Mouse (Mus musculus) CD8-positive naive resting alpha-beta T cell, adult 2 months (primary cell): Measurements from ENCODE around the gene Ltbp1.

ENCODE experiments used
- DNase-seq, 2 experiments: peaks; one replicate each; pipeline ENCODE4 v3.0.0; 2022; ENCODE audit warnings: low read depth in 2 of 2, low spot score in 2 of 2

Ltbp1 gene

DNA sequence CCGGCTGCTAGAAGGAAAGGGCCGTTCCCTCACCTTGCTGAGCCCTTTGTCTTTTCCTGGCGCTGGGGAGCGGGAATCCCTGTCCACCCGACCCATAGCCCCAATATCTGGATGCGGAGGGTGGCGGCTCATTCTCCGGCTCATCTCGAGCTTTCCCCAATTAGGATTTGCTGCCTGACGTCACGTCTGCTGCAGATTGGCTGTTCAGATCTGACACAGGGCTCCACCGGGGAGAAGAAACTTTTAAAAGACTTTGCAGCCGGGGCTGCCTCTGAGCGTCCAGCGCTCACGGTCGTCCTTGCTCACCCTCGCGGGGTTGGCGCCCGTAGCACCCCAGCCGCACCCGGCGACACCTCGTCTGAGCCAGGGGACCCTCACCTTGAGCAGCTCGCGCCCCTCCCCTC is at the start of gene Ltbp1:
TSS of gene Ltbp1 (plus strand) at position 288 of the 404 bp plus-strand sequence.
- DNase-seq: no peak

DNA sequence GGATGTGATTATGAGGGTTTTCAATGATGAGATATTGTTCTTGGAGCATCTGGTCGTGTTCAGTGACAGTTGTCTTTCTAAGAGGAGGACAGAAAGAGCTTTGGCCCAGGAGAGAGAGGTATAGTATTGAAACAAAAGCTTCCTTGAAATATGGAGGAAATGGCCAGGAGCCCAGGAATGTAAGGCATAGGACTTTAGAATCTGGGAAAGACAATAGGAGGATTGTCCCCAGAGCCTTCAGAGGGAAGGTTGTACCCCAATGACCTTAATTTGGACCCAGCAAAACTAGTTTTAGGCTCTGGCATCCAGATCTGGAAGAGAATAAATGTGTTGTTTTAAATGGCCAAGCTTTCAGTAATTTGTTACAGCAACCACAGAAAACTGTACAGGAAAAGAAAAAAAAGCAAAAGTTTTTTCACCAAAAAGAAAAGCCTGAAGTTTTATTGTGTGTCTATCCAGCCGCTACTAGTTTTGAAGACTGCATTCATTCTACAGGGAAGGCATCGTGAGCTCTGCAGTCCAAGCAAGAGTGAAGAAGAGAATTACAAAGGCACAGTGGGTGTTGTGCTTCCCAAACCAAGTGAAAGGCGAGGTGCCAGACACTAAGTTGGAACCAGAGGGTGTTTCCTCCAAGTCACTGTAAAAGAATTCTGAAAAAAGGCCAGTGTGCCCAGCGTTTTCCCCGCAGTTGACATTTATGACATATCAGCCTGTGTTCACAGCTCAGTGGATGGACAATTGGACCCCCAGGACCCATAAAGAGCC is 45.7 kb upstream of the Ltbp1 start:
- no peak for DNase-seq

GRCm38 (mm10) chr17:74963222-74963621 is 42.1 kb upstream of the Ltbp1 start:
- no peak for DNase-seq

DNA sequence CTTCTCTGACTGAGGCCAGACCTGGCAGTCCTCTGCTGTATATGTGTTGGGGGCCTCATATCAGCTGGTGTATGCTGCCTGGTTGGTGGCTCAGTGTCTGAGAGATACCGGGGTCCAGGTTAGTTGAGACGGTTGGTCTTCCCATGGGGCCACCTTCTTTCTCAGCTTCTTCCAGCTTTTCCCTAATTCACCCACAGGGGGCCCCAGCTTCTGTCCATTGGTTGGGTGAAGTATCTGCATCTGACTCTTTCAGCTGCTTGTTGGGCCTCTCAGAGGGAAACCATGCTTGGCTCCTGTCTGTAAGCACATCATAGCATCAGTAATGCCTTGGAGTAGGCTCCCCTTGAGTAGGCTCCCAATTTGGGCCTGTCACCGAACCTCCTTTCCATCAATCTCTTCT is 41.5 kb upstream of the Ltbp1 start:
- DNase-seq: no peak

DNA sequence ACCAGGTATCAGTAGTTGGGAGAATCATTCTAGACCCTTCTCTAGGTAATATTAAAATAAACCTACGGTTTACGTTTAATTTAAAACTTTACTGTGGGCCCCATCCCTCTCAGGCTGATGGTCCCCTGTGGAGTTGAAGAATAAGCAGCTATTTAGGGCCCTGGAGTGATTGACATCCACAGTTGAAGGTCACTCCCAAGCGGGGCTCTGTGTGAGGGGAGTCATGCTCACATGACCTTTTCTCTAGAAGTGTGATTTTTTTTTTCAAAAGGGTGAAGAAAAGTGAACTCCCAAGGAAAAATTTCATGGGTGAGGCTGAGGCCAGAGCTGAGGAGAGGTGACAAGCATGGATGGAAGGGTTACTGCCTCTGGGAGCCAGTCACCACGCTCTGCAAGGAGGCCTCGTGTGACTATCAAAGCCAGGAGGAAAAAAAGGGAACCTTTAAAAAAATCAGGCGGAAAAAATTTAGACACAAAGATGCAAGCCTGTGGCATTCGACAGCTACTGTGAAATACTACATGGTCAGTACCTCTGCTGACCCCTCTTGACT is 38.0 kb upstream of the Ltbp1 start:
- DNase-seq: no peak

- DNase-seq: no peak
Measured at GRCm38 (mm10) chr17:74968152-74968712, 37.1 kb upstream of the Ltbp1 start.

GRCm38 (mm10) chr17:74968738-74969271 is 36.6 kb upstream of the Ltbp1 start:
- DNase-seq: no peak

GRCm38 (mm10) chr17:74975192-74975591 is 30.2 kb upstream of the Ltbp1 start:
- no peak for DNase-seq

DNA sequence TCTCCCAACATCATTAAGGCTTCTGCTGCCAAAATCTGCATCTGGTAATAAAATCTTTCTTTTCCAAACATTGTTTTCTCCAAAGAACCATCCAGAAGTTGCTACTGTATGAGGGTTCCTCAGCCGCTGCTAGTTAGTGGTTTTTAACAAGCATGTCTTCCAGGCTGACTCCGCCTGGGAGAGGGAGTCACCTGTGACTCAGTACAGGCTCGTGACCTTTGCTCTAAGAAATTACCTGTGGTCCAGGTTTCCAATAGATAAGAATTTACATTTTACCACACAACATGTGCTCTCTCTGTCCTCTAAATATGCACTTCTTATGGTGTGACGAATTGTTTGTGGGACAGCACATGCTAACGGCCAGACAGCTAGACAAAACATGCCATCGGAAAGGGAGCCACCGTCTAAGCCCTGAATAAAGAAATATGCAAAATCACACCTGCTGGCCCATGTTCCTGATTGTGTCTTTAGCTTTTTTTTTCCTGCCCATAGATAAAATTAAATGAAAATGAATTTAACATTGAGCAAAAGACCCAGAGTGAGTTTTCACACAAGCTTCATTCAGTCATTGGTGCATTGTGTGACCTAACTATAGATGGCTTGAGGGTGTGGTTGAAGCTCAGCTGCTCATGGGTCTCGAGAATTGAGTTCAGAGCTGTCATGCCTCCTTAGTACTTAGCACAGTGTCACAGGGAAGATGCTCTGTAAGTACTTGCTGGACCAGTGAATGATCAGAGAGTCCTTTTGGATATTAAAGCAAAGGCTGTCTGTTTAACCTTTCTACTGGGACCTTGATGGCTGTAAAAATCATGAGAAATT is 29.0 kb upstream of the Ltbp1 start:
- DNase-seq: no peak

DNA sequence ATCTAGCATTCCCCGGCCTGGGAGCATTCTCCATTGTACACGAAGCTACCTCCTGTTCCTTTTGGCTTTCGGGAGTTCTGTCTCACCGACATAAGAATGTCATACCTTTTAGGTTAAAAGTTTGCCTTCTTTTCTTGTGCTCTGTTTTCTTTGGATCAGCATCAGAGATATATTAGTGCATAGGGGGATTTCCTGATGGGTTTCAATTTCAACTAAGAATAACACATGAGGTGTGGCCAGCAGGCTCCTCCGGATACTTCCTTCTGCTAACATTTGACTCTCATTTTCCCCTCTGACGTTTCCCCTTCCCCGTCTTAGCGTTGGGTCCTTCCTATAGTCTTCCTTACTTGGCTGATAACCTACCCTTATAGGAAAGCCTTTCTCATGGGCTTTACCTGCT is 25.6 kb upstream of the Ltbp1 start:
- no peak for DNase-seq

DNA sequence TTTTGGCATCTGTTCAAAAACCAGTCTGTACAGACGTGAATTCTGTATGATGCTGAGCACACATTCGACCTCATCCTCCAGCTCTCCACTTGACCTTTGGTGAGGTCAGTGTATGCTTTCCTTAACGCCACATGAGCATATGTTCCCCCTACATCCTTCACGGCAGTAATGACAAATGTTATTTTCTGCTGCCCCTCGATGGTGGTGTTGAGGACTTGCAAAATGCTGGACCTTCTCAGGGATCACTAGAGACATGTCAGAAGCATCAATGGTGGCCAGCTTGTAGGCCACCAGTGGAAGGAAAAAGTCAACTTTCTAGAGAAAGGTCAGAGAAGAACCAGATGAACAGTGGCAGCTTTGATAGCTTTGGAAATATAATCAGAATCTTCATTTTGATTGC is 23.7 kb upstream of the Ltbp1 start:
- DNase-seq: no peak

DNA sequence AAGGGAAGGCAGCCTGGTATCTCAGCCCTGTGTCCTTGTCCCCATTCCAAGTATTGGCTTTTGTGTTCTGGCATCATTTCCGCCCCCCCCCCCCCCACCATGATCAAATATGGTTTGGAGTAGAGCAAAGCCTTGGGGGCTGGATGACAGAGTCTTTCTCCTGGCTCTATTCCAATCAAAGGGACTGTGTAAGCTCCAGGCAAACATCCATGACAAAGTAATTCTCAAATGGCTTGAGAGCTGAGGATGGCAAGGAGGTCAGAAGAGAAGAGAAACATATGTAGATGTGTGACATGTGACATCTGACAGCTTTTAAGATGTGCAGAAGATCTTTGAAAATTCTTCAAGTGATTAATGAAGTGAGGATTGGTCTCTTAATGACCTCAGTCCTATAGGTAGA is 22.5 kb upstream of the Ltbp1 start:
- DNase-seq: no peak

GRCm38 (mm10) chr17:74984071-74984470 is 21.3 kb upstream of the Ltbp1 start:
- DNase-seq: no peak

DNA sequence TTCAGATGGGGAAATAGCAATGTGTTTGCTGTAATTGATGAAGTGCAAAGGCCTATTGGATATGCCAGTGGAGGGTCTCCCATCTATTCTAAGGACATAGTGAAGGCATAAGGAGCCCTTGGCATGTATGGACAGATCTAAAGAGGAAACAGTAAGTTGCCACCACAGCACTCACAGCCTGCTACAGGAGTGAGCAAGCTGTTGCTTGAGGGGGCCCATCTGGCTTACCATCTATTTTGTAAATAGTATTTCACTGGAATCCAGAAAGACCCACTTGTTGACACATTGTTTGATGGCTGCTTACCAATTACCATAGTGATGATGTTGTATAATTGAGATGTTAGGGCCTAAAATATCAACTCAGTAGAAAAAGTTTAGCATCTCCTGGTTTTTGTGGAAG is 20.7 kb upstream of the Ltbp1 start:
- no peak for DNase-seq

- no peak for DNase-seq
Measured at GRCm38 (mm10) chr17:74987067-74987466, 18.3 kb upstream of the Ltbp1 start.

GRCm38 (mm10) chr17:74989691-74990090 is 15.7 kb upstream of the Ltbp1 start:
- DNase-seq: no peak

GRCm38 (mm10) chr17:74990561-74990960 is 14.8 kb upstream of the Ltbp1 start:
- DNase-seq: no peak

DNA sequence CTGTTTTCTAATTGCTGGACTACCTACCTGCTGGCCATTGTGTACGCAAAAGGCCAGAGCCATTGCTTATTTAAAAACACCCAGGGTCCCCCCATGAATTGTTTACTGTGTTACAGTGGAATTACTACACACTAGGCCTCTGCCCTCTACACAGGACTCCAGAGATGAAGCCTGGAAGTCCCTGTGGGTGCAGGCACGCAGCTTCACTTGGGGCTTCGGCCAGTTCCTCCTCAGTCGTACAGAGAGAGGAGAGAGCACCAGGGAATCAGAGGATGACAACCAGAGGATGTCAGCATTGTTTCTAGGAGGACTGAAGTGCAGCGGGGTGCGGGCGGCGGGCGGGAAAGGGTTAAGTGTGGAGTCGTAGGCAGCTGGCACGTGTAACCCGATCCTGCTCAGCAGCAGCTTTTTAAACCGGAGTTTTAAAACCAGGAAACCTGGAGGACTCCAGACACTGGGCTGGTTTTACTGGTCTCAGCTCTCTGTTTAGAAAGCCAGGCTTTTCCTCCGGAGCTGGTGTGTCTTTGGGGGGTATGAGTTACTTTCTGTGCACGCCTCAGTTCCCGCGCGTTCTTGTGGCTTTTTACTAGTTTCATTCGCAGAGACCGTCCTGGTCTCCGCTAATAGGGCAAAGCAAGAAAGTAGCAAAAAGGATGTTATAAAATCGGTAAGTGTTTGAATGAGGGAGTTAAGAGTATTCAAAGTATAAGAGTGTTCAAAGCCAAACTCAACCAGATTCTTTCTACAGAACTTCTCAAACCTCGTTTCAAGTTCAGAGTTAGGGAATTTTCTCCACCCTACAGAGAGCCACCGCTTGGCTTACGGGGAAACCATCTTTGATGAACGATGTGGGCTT is 11.4 kb upstream of the Ltbp1 start:
- no peak for DNase-seq

DNA sequence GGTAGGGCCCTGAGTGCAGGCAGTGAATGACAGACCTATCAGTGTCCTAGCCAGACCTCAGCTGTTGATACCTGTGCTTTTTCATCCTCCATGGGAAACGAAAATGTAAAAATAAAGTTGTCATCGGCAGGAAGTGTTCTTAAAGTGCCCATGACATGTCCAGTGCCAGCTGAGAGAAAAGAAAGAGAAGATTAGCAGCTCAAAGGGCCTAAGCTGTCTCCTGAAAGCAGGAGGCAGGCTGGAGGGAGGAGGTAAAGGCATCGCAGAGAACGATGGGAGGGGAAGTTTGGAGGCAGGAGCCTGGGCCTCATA is 10.8 kb upstream of the Ltbp1 start:
- no peak for DNase-seq

DNA sequence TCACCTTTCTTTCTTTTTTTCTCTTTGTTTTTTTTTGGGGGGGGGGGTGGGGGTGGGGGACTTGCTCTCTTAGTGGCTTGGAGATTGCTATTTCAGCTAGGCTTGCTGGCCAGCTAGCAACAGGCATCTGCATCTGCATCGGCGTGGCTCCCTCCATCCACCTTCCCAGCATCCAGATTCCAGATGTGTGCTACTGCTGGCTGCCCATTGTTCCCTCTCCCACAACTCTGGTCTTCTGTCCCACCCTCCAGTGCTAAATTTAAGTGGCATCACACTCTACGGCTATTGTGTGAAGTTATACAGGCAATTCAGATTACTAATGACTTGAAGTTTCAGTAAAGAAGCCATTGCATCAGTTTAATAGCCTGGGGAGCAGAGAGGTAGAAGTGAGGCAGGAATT is 10.1 kb upstream of the Ltbp1 start:
- DNase-seq: no peak

DNA sequence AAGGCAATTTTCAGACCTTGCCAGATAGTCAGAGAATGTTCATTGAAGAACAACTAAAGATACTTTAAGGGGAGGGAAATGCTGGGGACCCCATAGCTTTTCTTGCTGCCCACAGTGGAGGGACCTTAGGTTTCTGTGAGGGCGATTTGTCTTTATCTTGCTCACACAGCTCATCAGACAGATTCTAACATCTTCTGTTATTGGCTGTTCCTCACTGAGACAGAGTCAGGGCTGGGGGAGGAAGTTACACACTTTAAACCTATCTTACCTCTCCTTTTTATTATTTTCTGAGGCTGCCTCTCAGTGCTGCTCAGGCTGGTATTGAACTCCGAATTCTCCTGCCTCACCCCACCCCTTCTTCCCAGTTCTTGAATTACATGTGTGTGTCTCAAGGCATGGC is 5.3 kb upstream of the Ltbp1 start:
- DNase-seq: no peak
